Mouse (Mus musculus): Measurements from ENCODE around the gene Nxf1.

GRCm38 (mm10) chr19:8815812-8816211 is 58.9 kb downstream of the Nxf1 start:
- TF ChIP-seq POLR2A (IDR thresholded peaks at IDR 0.05; ENCODE audit: extremely low read depth, insufficient read depth, low read length) = no peak
- TF ChIP-seq CTCF (IDR thresholded peaks at IDR 0.05; ENCODE audit: extremely low read depth, insufficient read depth, low read length) = peak; percentile 11; the same call in 1 of the 2 replicates
